Mouse (Mus musculus): ENCODE measurements around the gene Ifna11. TPM values are rescaled to one million over a fixed set of nuclear protein-coding genes. Genes with fewer than 3 reads are reported as not detected.
"Not testable (repeated sequence)": the region's sequence is repeated elsewhere in the genome, so short reads cannot be mapped to it uniquely, and the experiment has no call there.

Gene Ifna11
- total RNA-seq (2021): not detected
- long read RNA-seq, experiment 1: 0 reads
- long read RNA-seq, experiment 2: 0 reads

DNA sequence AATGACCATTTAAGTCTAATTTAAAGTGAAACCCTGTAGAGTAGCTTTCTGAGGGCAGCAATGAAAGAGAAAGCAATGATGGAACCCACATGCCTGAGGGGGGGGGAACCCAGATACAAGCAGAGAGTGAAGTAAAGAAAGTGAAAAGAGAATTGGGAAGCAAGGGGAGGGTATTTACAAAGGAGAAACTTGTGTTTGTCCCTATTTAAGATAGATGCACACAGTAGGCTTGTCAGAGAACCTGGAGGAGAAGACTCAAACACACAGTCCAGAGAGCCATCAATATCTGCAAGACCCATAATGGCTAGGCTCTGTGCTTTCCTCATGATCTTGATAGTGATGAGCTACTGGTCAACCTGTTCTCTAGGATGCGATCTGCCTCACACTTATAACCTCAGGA, at the start of gene Ifna11:
TSS of gene Ifna11 (plus strand) at position 301 of the 400 bp plus-strand sequence.
- intact Hi-C loops (cut with DNase I): no loop called here
- no peak for DNase-seq (ENCODE audit: low spot score in 2 of 2)

DNA sequence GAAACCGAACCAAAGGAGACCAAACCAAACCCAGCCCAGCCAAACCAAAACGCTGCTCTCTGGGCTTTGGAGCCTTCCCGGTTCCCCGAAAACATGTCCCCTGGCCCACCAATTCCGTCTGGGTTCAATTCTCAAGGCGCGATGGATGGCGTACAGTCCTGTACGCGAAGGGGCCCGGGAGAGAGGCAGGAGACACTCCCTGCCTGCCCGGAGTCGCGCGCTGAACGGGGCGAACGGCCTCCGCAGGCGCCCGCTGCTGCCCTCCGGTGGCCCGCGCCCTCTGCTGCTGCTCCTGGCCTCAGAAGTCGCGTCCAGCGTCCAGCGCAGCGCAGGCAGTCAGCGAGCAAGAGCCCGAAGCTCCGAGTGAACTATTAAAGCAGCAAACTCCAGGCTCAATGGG, 46.2 kb upstream of the Ifna11 start, which contains the start of gene Gm13290:
TSS of gene Gm13290 (plus strand) at position 301 of the 400 bp plus-strand sequence.
- DNase-seq (ENCODE audit: low spot score in 2 of 2); intact Hi-C loops (cut with DNase I): not testable (repeated sequence)

DNA sequence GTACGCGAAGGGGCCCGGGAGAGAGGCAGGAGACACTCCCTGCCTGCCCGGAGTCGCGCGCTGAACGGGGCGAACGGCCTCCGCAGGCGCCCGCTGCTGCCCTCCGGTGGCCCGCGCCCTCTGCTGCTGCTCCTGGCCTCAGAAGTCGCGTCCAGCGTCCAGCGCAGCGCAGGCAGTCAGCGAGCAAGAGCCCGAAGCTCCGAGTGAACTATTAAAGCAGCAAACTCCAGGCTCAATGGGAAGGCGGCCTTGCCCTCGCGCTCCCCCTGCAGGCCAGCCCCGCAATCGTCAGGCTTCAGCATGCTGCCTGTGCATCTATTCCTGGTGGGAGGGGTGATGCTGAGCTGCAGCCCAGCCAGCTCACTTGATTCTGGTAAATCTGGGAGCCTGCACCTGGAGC, 43.1 kb upstream of the Ifna11 start, which contains the start of gene Gm13289:
TSS of gene Gm13289 (plus strand) at position 301 of the 400 bp plus-strand sequence.
- intact Hi-C loops (cut with DNase I); DNase-seq (ENCODE audit: low spot score in 2 of 2): not testable (repeated sequence)

DNA sequence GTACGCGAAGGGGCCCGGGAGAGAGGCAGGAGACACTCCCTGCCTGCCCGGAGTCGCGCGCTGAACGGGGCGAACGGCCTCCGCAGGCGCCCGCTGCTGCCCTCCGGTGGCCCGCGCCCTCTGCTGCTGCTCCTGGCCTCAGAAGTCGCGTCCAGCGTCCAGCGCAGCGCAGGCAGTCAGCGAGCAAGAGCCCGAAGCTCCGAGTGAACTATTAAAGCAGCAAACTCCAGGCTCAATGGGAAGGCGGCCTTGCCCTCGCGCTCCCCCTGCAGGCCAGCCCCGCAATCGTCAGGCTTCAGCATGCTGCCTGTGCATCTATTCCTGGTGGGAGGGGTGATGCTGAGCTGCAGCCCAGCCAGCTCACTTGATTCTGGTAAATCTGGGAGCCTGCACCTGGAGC, 40.2 kb upstream of the Ifna11 start, which contains the start of gene Gm13272:
TSS of gene Gm13272 (plus strand) at position 301 of the 400 bp plus-strand sequence.
- DNase-seq (ENCODE audit: low spot score in 2 of 2); intact Hi-C loops (cut with DNase I): not testable (repeated sequence)

DNA sequence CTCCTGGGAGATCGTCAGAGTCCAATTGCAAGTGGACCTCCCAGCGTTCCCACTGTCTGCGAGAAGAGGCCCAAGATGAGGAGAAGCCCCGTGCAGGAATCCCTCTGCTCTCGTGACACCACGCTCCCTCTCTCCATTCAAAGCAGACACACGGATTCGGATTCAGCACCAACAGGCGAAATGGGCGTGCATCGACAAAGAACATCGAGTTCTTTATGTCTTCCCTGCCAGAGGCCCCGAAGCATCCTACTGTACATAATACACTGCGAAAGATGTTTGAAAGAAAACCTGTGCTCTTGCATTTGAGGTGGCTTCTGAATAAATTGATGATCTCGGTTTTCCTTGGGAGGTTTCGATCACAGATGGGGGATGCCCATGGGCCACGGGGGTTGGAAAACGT, 39.4 kb upstream of the Ifna11 start:
- DNase-seq (ENCODE audit: low spot score in 2 of 2); intact Hi-C loops (cut with DNase I): not testable (repeated sequence)

DNA sequence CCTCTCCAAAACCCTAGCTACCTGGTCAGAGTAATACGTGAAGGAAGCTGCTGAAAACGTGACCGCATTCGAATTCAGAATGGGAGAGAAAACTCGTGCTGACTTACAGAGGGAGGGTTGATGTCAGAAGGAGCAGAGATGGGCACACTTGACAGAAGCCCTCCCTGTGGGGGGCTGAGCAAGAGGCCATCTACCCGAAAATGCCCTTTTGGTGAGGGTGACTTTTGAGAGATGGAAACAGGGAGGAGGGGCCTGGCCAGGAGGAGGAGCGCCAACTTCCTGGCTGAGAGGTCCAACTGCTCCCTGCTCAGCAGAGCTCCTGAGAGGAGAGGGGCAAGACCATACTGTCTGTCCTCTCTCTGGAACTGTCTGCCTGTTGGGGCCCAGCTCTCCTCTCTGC, 37.9 kb upstream of the Ifna11 start, which contains the start of gene Ifnz:
TSS of gene Ifnz (plus strand) at position 301 of the 400 bp plus-strand sequence.
- DNase-seq (ENCODE audit: low spot score in 2 of 2); intact Hi-C loops (cut with DNase I): not testable (repeated sequence)

DNA sequence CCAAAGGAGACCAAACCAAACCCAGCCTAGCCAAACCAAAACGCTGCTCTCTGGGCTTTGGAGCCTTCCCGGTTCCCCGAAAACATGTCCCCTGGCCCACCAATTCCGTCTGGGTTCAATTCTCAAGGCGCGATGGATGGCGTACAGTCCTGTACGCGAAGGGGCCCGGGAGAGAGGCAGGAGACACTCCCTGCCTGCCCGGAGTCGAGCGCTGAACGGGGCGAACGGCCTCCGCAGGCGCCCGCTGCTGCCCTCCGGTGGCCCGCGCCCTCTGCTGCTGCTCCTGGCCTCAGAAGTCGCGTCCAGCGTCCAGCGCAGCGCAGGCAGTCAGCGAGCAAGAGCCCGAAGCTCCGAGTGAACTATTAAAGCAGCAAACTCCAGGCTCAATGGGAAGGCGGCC, 37.4 kb upstream of the Ifna11 start:
- intact Hi-C loops (cut with DNase I); DNase-seq (ENCODE audit: low spot score in 2 of 2): not testable (repeated sequence)

DNA sequence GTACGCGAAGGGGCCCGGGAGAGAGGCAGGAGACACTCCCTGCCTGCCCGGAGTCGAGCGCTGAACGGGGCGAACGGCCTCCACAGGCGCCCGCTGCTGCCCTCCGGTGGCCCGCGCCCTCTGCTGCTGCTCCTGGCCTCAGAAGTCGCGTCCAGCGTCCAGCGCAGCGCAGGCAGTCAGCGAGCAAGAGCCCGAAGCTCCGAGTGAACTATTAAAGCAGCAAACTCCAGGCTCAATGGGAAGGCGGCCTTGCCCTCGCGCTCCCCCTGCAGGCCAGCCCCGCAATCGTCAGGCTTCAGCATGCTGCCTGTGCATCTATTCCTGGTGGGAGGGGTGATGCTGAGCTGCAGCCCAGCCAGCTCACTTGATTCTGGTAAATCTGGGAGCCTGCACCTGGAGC, 34.4 kb upstream of the Ifna11 start, which contains the start of gene Gm13276:
TSS of gene Gm13276 (plus strand) at position 301 of the 400 bp plus-strand sequence.
- intact Hi-C loops (cut with DNase I); DNase-seq (ENCODE audit: low spot score in 2 of 2): not testable (repeated sequence)

DNA sequence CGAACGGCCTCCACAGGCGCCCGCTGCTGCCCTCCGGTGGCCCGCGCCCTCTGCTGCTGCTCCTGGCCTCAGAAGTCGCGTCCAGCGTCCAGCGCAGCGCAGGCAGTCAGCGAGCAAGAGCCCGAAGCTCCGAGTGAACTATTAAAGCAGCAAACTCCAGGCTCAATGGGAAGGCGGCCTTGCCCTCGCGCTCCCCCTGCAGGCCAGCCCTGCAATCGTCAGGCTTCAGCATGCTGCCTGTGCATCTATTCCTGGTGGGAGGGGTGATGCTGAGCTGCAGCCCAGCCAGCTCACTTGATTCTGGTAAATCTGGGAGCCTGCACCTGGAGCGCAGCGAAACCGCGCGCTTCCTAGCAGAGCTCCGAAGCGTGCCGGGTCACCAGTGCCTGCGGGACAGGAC, 31.4 kb upstream of the Ifna11 start, which contains the start of gene Gm13277:
TSS of gene Gm13277 (plus strand) at position 231 of the 400 bp plus-strand sequence.
- intact Hi-C loops (cut with DNase I): not testable (repeated sequence)

DNA sequence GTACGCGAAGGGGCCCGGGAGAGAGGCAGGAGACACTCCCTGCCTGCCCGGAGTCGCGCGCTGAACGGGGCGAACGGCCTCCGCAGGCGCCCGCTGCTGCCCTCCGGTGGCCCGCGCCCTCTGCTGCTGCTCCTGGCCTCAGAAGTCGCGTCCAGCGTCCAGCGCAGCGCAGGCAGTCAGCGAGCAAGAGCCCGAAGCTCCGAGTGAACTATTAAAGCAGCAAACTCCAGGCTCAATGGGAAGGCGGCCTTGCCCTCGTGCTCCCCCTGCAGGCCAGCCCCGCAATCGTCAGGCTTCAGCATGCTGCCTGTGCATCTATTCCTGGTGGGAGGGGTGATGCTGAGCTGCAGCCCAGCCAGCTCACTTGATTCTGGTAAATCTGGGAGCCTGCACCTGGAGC, 28.5 kb upstream of the Ifna11 start, which contains the start of gene Gm13278:
TSS of gene Gm13278 (plus strand) at position 301 of the 400 bp plus-strand sequence.
- DNase-seq (ENCODE audit: low spot score in 2 of 2); intact Hi-C loops (cut with DNase I): not testable (repeated sequence)

More for the DNA sequence above, 31.4 kb upstream of the Ifna11 start, which contains the start of gene Gm13277:
- DNase-seq (ENCODE audit: low spot score in 2 of 2): peak; percentile 70 to 75

DNA sequence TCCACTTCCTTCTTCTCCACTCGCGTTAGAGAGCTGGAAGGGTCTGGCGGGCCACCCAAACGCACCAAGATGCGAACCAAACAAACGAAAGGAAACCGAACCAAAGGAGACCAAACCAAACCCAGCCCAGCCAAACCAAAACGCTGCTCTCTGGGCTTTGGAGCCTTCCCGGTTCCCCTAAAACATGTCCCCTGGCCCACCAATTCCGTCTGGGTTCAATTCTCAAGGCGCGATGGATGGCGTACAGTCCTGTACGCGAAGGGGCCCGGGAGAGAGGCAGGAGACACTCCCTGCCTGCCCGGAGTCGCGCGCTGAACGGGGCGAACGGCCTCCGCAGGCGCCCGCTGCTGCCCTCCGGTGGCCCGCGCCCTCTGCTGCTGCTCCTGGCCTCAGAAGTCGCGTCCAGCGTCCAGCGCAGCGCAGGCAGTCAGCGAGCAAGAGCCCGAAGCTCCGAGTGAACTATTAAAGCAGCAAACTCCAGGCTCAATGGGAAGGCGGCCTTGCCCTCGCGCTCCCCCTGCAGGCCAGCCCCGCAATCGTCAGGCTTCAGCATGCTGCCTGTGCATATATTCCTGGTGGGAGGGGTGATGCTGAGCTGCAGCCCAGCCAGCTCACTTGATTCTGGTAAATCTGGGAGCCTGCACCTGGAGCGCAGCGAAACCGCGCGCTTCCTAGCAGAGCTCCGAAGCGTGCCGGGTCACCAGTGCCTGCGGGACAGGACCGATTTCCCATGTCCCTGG, 25.7 kb upstream of the Ifna11 start, which contains the start of gene Gm13275:
TSS of gene Gm13275 (plus strand) at position 552 of the 740 bp plus-strand sequence.
- DNase-seq (ENCODE audit: low spot score in 2 of 2): peak; percentile 20 to 41
- intact Hi-C loops (cut with DNase I): not testable (repeated sequence)

DNA sequence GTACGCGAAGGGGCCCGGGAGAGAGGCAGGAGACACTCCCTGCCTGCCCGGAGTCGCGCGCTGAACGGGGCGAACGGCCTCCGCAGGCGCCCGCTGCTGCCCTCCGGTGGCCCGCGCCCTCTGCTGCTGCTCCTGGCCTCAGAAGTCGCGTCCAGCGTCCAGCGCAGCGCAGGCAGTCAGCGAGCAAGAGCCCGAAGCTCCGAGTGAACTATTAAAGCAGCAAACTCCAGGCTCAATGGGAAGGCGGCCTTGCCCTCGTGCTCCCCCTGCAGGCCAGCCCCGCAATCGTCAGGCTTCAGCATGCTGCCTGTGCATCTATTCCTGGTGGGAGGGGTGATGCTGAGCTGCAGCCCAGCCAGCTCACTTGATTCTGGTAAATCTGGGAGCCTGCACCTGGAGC, 22.7 kb upstream of the Ifna11 start, which contains the start of gene Gm13279:
TSS of gene Gm13279 (plus strand) at position 301 of the 400 bp plus-strand sequence.
- intact Hi-C loops (cut with DNase I); DNase-seq (ENCODE audit: low spot score in 2 of 2): not testable (repeated sequence)

DNA sequence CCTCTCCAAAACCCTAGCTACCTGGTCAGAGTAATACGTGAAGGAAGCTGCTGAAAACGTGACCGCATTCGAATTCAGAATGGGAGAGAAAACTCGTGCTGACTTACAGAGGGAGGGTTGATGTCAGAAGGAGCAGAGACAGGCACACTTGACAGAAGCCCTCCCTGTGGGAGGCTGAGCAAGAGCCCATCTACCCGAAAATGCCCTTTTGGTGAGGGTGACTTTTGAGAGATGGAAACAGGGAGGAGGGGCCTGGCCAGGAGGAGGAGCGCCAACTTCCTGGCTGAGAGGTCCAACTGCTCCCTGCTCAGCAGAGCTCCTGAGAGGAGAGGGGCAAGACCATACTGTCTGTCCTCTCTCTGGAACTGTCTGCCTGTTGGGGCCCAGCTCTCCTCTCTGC, 20.4 kb upstream of the Ifna11 start, which contains the start of gene Gm13285:
TSS of gene Gm13285 (plus strand) at position 301 of the 400 bp plus-strand sequence.
- intact Hi-C loops (cut with DNase I); DNase-seq (ENCODE audit: low spot score in 2 of 2): not testable (repeated sequence)

DNA sequence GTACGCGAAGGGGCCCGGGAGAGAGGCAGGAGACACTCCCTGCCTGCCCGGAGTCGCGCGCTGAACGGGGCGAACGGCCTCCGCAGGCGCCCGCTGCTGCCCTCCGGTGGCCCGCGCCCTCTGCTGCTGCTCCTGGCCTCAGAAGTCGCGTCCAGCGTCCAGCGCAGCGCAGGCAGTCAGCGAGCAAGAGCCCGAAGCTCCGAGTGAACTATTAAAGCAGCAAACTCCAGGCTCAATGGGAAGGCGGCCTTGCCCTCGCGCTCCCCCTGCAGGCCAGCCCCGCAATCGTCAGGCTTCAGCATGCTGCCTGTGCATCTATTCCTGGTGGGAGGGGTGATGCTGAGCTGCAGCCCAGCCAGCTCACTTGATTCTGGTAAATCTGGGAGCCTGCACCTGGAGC, 16.8 kb upstream of the Ifna11 start, which contains the start of gene Gm13287:
TSS of gene Gm13287 (plus strand) at position 301 of the 400 bp plus-strand sequence.
- intact Hi-C loops (cut with DNase I): not testable (repeated sequence)

DNA sequence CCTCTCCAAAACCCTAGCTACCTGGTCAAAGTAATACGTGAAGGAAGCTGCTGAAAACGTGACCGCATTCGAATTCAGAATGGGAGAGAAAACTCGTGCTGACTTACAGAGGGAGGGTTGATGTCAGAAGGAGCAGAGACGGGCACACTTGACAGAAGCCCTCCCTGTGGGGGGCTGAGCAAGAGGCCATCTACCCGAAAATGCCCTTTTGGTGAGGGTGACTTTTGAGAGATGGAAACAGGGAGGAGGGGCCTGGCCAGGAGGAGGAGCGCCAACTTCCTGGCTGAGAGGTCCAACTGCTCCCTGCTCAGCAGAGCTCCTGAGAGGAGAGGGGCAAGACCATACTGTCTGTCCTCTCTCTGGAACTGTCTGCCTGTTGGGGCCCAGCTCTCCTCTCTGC, 14.5 kb upstream of the Ifna11 start, which contains the start of gene Gm13288:
TSS of gene Gm13288 (plus strand) at position 301 of the 400 bp plus-strand sequence.
- DNase-seq (ENCODE audit: low spot score in 2 of 2); intact Hi-C loops (cut with DNase I): not testable (repeated sequence)

More for the DNA sequence above, 16.8 kb upstream of the Ifna11 start, which contains the start of gene Gm13287:
- DNase-seq (ENCODE audit: low spot score in 2 of 2): not testable (repeated sequence)

DNA sequence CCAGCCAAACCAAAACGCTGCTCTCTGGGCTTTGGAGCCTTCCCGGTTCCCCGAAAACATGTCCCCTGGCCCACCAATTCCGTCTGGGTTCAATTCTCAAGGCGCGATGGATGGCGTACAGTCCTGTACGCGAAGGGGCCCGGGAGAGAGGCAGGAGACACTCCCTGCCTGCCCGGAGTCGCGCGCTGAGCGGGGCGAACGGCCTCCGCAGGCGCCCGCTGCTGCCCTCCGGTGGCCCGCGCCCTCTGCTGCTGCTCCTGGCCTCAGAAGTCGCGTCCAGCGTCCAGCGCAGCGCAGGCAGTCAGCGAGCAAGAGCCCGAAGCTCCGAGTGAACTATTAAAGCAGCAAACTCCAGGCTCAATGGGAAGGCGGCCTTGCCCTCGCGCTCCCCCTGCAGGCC, 14.0 kb upstream of the Ifna11 start:
- DNase-seq (ENCODE audit: low spot score in 2 of 2); intact Hi-C loops (cut with DNase I): not testable (repeated sequence)

DNA sequence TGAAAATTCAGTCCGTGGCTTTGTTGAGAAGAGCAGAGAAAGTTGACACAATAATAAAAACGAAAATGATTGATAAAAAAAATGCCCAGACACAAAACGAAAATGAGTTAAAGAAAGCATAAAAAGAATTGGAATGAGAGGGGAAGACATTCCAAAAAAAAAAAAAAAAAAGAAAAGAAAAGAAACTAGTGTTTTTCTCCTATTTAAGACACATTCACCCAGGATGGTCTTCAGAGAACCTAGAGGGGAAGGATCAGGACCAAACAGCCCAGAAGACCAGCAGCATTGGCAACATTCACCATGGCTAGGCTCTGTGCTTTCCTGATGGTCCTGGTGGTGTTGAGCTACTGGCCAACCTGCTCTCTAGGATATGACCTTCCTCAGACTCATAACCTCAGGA, 3.8 kb upstream of the Ifna11 start, which contains the start of gene Ifna7:
TSS of gene Ifna7 (plus strand) at position 301 of the 400 bp plus-strand sequence.
- no peak for DNase-seq (ENCODE audit: low spot score in 2 of 2)
- intact Hi-C loops (cut with DNase I): no loop called here

DNA sequence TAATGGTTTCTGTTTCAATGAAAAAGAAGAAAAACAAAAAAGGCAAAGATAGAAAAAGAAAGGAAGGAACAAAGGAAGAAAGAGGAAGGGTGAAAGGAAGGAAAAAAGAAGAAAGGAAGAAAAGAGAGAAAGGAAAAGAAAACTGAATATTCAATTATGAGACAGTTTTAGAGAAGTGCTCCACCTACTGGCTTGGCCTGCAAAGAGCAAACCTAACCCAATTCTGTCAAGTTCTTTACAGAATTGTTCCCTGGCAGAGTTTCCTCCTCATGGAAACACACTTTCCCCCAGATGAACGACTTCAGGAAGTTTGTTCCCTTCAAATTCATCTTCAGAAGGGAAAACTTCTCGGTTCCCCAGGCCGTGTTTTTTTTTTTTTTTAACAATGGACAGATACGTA, 3.2 kb downstream of the Ifna11 start:
- intact Hi-C loops (cut with DNase I): no loop called here
- DNase-seq (ENCODE audit: low spot score in 2 of 2): peak; percentile 9 to 37

DNA sequence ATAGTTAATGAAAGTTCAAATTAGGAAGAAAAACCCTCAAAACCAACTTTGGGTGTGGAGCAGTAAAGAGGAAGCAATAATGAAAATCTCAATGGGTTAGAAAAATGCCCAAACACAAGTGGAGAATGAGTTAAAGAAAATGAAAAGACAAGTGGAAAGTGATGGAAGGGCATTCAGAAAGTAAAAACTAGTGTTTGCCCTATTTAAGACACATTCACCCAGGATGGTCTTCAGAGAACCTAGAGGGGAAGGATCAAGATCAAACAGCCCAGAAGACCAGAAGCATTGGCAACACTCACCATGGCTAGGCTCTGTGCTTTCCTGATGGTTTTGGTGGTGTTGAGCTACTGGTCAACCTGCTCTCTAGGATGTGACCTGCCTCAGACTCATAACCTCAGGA, 7.4 kb downstream of the Ifna11 start, which contains the start of gene Ifna6:
TSS of gene Ifna6 (plus strand) at position 301 of the 400 bp plus-strand sequence.
- DNase-seq (ENCODE audit: low spot score in 2 of 2); intact Hi-C loops (cut with DNase I): not testable (repeated sequence)

Data from left cerebral cortex, postnatal 14 days (tissue).